Mouse (Mus musculus): ENCODE measurements around the gene Wdr86. TPM values are rescaled to one million over a fixed set of nuclear protein-coding genes. Genes with fewer than 3 reads are reported as not detected.
"Not testable (repeated sequence)": the region's sequence is repeated elsewhere in the genome, so short reads cannot be mapped to it uniquely, and the experiment has no call there.

The Wdr86 gene
- polyA plus RNA-seq, 1 experiment from 2014 or later = 21.0 TPM

DNA sequence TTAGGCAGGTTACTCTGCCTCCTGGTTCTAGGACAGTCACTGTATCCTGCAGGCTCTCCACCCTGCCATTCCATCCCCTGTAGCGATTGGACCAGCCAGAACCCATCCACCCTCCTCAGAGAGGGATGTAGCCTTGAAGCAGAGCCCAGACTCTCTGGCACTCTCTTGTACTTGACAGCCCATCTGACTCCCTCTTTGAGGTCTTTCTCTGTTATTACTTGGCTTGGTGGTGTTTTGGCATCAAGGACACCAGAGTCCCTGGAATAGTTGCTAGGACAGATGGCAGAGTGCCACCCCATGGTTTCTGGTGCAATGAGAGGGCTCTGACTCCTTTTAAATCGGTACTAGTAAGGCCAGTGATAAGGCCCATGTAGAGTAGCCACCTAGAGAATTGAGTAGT is 17.3 kb downstream of the Wdr86 start:
- H3K9ac ChIP-seq (replicated peaks; ENCODE audit: low read depth, low read length) = no peak overlapping the region
- WGBS = 83% methylated on average over 2 of the region's 2 CpGs

DNA sequence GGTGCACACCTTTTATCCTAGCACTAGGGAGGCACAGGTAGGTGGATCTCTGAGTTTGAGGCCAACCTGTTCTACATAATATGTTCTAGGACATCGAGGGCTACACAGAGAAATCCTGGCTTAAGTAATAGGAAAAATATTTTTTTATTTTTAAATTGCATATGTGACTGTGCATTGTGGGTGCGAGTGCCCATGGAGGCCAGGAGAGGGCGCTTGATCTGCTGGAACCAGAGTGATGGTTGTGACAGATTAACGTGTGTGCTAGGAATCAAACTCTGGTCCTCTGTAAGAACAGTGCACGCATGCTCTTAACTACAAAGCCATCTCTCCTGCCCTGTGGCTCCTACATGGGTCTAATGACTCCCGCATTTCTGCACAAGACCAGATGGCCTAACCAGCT is 18.9 kb downstream of the Wdr86 start:
- H3K27ac ChIP-seq (ENCODE audit: low read length) = no peak overlapping the region
- ATAC-seq (ENCODE audit: insufficient number of reproducible peaks, insufficient read depth, low FRiP score, low read depth) = no peak
- WGBS = 97% methylated on average over 6 of the region's 6 CpGs

More for the DNA sequence above, 17.3 kb downstream of the Wdr86 start:
- Histone ChIP-seq H3K4me3 (ENCODE audit: low read depth, low read length) (no peak overlapping the region), H3K4me1 (ENCODE audit: control insufficient read depth, insufficient read depth, low read length) (no peaks in the 10 kb centered on the region), H3K4me2 (replicated peaks; ENCODE audit: low read depth, low read length) (no peak overlapping the region), H3K36me3 (ENCODE audit: control insufficient read depth, insufficient read depth, low read length) (peaks cover 45% of the 10 kb centered on the region), H3K9me3 (ENCODE audit: control insufficient read depth, low read depth, low read length) (peaks cover 4% of the 10 kb centered on the region; the same call in 1 of the 2 replicates), H3K27ac (ENCODE audit: low read length) (no peak overlapping the region), H3K27me3 (ENCODE audit: control insufficient read depth, insufficient read depth, low read length) (no peaks in the 10 kb centered on the region)
- no peak for ATAC-seq (ENCODE audit: insufficient number of reproducible peaks, insufficient read depth, low FRiP score, low read depth)

DNA sequence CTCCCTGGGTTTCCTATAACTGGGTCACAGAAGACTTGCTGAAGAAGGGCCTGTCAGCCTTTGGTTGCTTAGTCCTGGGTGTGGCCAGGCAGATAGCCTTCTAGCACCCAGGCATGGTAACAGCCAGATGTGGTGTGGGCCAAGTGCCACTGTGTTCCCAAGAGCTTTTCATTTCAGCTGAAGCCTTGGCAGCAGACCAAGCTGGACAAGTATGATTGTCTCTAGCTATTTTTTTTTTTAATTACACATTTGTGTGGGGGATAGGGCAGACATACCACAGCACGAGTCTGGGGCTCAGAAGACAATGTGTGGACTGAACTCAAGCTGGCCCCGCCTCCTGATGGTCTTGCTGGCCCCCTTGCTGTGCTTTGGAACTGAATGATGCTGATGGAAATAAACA is 20.6 kb downstream of the Wdr86 start:
- no peak overlapping the region for H3K4me3 ChIP-seq (ENCODE audit: low read depth, low read length)
- no peaks in the 10 kb centered on the region for H3K4me1 ChIP-seq (ENCODE audit: control insufficient read depth, insufficient read depth, low read length)
- H3K27me3 ChIP-seq (ENCODE audit: control insufficient read depth, insufficient read depth, low read length) = no peaks in the 10 kb centered on the region
- peaks cover 4% of the 10 kb centered on the region; the same call in 1 of the 2 replicates for H3K9me3 ChIP-seq (ENCODE audit: control insufficient read depth, low read depth, low read length)
- no peak overlapping the region for H3K27ac ChIP-seq (ENCODE audit: low read length)
- H3K9ac ChIP-seq (replicated peaks; ENCODE audit: low read depth, low read length) = no peak overlapping the region
- H3K4me2 ChIP-seq (replicated peaks; ENCODE audit: low read depth, low read length) = no peak overlapping the region
- H3K36me3 ChIP-seq (ENCODE audit: control insufficient read depth, insufficient read depth, low read length) = peaks cover 70% of the 10 kb centered on the region
- ATAC-seq (ENCODE audit: insufficient number of reproducible peaks, insufficient read depth, low FRiP score, low read depth) = no peak
- WGBS = 62% methylated on average over 2 of the region's 2 CpGs

More for the DNA sequence above, 18.9 kb downstream of the Wdr86 start:
- Histone ChIP-seq H3K9me3 (ENCODE audit: control insufficient read depth, low read depth, low read length) (peaks cover 4% of the 10 kb centered on the region; the same call in 1 of the 2 replicates), H3K36me3 (ENCODE audit: control insufficient read depth, insufficient read depth, low read length) (peaks cover 58% of the 10 kb centered on the region), H3K4me2 (replicated peaks; ENCODE audit: low read depth, low read length) (no peak overlapping the region), H3K9ac (replicated peaks; ENCODE audit: low read depth, low read length) (no peak overlapping the region), H3K4me1 (ENCODE audit: control insufficient read depth, insufficient read depth, low read length) (no peaks in the 10 kb centered on the region), H3K4me3 (ENCODE audit: low read depth, low read length) (no peak overlapping the region), H3K27me3 (ENCODE audit: control insufficient read depth, insufficient read depth, low read length) (no peaks in the 10 kb centered on the region)

DNA sequence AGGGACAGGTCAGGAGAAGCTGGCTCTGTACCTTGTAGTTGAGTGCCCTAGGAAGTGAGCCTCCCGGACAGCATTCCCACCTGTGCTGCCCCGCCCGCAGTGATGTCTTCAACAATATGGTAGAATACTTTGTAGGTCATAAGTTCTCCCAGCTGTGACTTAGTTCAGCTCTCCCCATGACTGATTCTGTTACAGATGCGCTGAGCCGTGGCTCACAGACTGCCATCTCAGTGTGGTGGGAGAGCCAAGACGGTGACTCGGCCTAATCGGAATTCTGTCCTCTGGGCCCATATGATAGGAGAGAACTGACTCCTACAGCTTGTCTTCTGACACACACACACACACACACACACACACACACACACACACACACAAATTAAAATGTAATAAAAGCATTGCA is 25.9 kb downstream of the Wdr86 start:
- ATAC-seq (ENCODE audit: insufficient number of reproducible peaks, insufficient read depth, low FRiP score, low read depth) = no peak
- Histone ChIP-seq H3K9ac (replicated peaks; ENCODE audit: low read depth, low read length) (no peak overlapping the region), H3K9me3 (ENCODE audit: control insufficient read depth, low read depth, low read length) (no peaks in the 10 kb centered on the region), H3K4me2 (replicated peaks; ENCODE audit: low read depth, low read length) (no peak overlapping the region), H3K36me3 (ENCODE audit: control insufficient read depth, insufficient read depth, low read length) (peaks cover 89% of the 10 kb centered on the region), H3K27ac (ENCODE audit: low read length) (no peak overlapping the region), H3K4me3 (ENCODE audit: low read depth, low read length) (no peak overlapping the region), H3K27me3 (ENCODE audit: control insufficient read depth, insufficient read depth, low read length) (no peaks in the 10 kb centered on the region), H3K4me1 (ENCODE audit: control insufficient read depth, insufficient read depth, low read length) (no peaks in the 10 kb centered on the region)
- 91% methylated on average over 8 of the region's 8 CpGs for WGBS

DNA sequence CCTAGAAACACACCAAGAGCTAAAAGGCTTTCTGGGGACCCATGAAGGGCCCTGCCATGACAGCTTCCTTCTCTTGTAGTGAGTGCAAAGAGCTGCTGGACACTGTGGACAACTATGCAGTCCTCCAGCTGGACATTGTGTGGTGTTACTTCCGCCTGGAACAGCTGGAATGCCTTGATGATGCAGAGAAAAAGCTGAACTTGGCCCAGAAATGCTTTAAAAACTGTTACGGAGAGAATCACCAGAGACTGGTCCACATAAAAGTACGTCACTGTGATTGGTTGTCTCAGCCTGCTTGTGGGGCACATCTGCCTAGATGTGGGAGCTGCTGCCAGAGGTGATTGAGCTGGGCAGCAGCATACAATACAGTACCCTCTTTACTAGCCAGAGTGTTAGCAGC is 29.3 kb downstream of the Wdr86 start:
- ATAC-seq (ENCODE audit: insufficient number of reproducible peaks, insufficient read depth, low FRiP score, low read depth) = no peak
- no peaks in the 10 kb centered on the region for H3K4me1 ChIP-seq (ENCODE audit: control insufficient read depth, insufficient read depth, low read length)
- 81% methylated on average over 3 of the region's 3 CpGs for WGBS
- no peaks in the 10 kb centered on the region for H3K9me3 ChIP-seq (ENCODE audit: control insufficient read depth, low read depth, low read length)
- H3K4me3 ChIP-seq (ENCODE audit: low read depth, low read length) = no peak overlapping the region
- H3K27me3 ChIP-seq (ENCODE audit: control insufficient read depth, insufficient read depth, low read length) = no peaks in the 10 kb centered on the region
- H3K9ac ChIP-seq (replicated peaks; ENCODE audit: low read depth, low read length) = no peak overlapping the region
- no peak overlapping the region; the same call in 1 of the 2 replicates for H3K27ac ChIP-seq (ENCODE audit: low read length)
- no peak overlapping the region for H3K4me2 ChIP-seq (replicated peaks; ENCODE audit: low read depth, low read length)
- peaks cover 77% of the 10 kb centered on the region for H3K36me3 ChIP-seq (ENCODE audit: control insufficient read depth, insufficient read depth, low read length)

- H3K36me3 ChIP-seq (ENCODE audit: control insufficient read depth, insufficient read depth, low read length) = peaks cover 76% of the 10 kb centered on the region
These were observed 33.8 kb downstream of the Wdr86 start for GRCm38 (mm10) chr5:24696704-24697103.

GRCm38 (mm10) chr5:24687696-24688095 is 42.8 kb downstream of the Wdr86 start:
- WGBS = 93% methylated on average over 1 of the region's 1 CpGs
- ATAC-seq (ENCODE audit: insufficient number of reproducible peaks, insufficient read depth, low FRiP score, low read depth) = no peak

More at GRCm38 (mm10) chr5:24696704-24697103, 33.8 kb downstream of the Wdr86 start:
- H3K27ac ChIP-seq (ENCODE audit: low read length) = no peak overlapping the region
- no peak for ATAC-seq (ENCODE audit: insufficient number of reproducible peaks, insufficient read depth, low FRiP score, low read depth)
- no peak overlapping the region for H3K9ac ChIP-seq (replicated peaks; ENCODE audit: low read depth, low read length)
- H3K4me1 ChIP-seq (ENCODE audit: control insufficient read depth, insufficient read depth, low read length) = no peaks in the 10 kb centered on the region
- no peaks in the 10 kb centered on the region for H3K9me3 ChIP-seq (ENCODE audit: control insufficient read depth, low read depth, low read length)
- no peak overlapping the region for H3K4me3 ChIP-seq (ENCODE audit: low read depth, low read length)
- no peak overlapping the region for H3K4me2 ChIP-seq (replicated peaks; ENCODE audit: low read depth, low read length)
- WGBS = 92% methylated on average over 3 of the region's 3 CpGs
- H3K27me3 ChIP-seq (ENCODE audit: control insufficient read depth, insufficient read depth, low read length) = no peaks in the 10 kb centered on the region

DNA sequence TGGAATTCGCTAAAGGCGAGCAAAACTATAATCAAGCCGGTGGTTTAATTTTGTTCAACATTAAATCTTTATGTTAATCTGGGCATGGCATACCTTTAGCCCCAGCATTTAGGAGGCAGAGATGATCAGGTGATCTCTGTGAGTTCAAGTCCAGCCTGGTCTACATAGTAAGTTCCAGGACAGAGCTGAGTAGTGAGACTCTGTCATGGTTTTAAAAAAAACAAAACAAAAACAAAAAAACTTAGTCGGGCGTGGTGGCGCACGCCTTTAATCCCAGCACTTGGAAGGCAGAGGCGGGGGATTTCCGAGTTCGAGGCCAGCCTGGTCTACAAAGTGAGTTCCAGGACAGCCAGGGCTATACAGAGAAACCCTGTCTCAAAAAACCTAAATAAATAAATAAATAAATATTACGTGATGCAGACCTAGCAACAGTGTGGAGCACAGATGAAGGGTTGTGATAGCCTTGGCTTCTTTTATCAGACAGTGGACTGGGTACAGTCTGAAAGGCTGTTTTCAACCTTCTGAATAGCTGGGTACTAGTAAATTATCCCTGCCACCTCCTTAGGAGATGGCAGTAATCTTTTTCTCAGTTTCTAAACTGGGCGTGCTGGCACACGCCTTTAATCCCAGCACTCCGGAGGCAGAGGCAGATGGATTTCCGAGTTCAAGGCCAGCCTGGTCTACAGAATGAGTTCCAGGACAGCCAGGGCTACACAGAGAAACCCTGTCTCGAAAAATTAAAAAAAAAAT is 43.7 kb downstream of the Wdr86 start:
- H3K4me3 ChIP-seq (ENCODE audit: low read depth, low read length) = peak overlapping the region; percentile 76
- H3K9me3 ChIP-seq (ENCODE audit: control insufficient read depth, low read depth, low read length); H3K27ac ChIP-seq (ENCODE audit: low read length); ATAC-seq (ENCODE audit: insufficient number of reproducible peaks, insufficient read depth, low FRiP score, low read depth); H3K4me1 ChIP-seq (ENCODE audit: control insufficient read depth, insufficient read depth, low read length); H3K27me3 ChIP-seq (ENCODE audit: control insufficient read depth, insufficient read depth, low read length): not testable (repeated sequence)
- H3K4me2 ChIP-seq (replicated peaks; ENCODE audit: low read depth, low read length) = peak overlapping the region; percentile 50
- H3K36me3 ChIP-seq (ENCODE audit: control insufficient read depth, insufficient read depth, low read length) = peaks cover 22% of the 10 kb centered on the region
- H3K9ac ChIP-seq (replicated peaks; ENCODE audit: low read depth, low read length) = peak overlapping the region; percentile 57; the same call in 1 of the 2 replicates
- WGBS = 74% methylated on average over 16 of the region's 16 CpGs

More at GRCm38 (mm10) chr5:24687696-24688095, 42.8 kb downstream of the Wdr86 start:
- no peak overlapping the region for H3K4me2 ChIP-seq (replicated peaks; ENCODE audit: low read depth, low read length)
- no peaks in the 10 kb centered on the region for H3K27me3 ChIP-seq (ENCODE audit: control insufficient read depth, insufficient read depth, low read length)
- no peak overlapping the region for H3K27ac ChIP-seq (ENCODE audit: low read length)
- no peak overlapping the region for H3K4me3 ChIP-seq (ENCODE audit: low read depth, low read length)
- H3K9me3 ChIP-seq (ENCODE audit: control insufficient read depth, low read depth, low read length) = no peaks in the 10 kb centered on the region
- H3K9ac ChIP-seq (replicated peaks; ENCODE audit: low read depth, low read length) = no peak overlapping the region
- H3K36me3 ChIP-seq (ENCODE audit: control insufficient read depth, insufficient read depth, low read length) = peaks cover 28% of the 10 kb centered on the region
- H3K4me1 ChIP-seq (ENCODE audit: control insufficient read depth, insufficient read depth, low read length) = peaks cover 5% of the 10 kb centered on the region; the same call in 1 of the 2 replicates
